Mouse (Mus musculus) regulatory T cell (primary cell): ENCODE measurements around the gene 2010300C02Rik.
"Not testable (repeated sequence)": the region's sequence is repeated elsewhere in the genome, so short reads cannot be mapped to it uniquely, and the experiment has no call there.

Experiments used
- in situ Hi-C: fragments of 300-600 bp; cut with MboI, MseI; formaldehyde crosslinking; loops from one replicate; pipeline ENCODE4 v1.15.1; 2025; ENCODE audit warnings: high pct_unique_total_duplicates

The 2010300C02Rik gene

DNA sequence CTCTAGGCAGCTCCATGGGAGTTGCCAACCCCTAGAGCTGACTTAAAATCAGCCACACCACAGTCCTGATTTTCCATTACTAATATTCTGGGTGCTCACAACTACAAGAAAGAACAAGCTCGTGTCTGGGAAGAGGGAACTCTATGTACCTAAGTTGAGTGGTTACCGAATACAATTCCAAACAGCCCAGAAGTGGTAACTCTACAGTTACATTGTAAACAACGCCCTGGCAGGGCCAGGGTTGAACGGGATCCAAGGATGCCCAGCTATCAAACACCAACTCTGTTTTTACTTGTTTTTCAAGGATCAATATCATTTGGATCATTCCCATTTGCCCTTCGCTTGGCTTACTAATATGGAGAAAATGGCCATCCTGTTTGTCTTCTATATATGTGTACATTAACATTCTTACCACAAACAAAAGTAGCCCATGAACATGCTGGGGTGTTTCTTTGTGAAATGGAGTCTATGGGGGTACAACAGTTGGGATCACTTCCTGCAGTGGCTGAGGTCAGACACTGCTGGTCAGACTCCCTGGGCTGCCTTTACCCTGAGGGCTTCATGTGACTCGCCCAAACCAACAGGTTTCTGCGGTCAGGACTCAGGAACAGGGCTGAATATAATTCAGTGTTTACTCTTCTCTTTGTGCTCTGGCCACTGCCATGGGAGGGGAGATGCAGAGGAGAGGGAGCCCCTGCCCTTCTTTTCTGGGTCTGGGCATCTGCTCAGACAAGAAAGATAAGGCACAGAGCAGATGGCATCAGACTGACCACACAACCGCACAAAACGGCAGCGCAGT, 89.3 kb downstream of the 2010300C02Rik start:
- in situ Hi-C loops, result loop anchor here (5.0 kb wide), 2 partner anchors 158 to 203 kb away; no protein-coding TSS in a partner anchor

- in situ Hi-C loops, result loop anchor here (5.0 kb wide), 3 partner anchors 93 to 203 kb away; no protein-coding TSS in a partner anchor
Measured at GRCm38 (mm10) chr1:37629876-37630275, 90.0 kb downstream of the 2010300C02Rik start.

- in situ Hi-C loops, result loop anchor here (5.0 kb wide), 1 partner anchor 91 kb away; no protein-coding TSS in a partner anchor
Measured at GRCm38 (mm10) chr1:37628749-37629148, 91.1 kb downstream of the 2010300C02Rik start.

DNA sequence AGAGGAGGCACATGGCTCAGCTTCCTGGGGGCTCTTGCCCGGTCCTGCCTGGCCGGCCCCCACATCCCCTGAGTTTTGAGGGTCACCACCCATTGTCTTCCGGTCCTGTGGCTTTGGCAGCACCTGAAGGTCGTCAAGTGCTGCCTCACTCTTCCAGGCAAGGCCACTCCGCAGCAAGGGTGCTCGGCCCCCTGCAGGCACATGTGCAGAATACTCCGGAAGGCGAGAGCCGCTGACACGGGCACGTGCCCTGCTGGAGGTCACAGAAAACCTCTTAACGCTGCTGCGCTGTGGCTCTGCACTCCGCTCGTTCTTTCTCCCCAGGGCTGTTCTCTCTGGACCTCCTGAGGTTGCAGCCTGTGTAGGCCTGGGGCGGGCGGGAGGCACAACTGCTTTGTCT, 95.7 kb downstream of the 2010300C02Rik start:
- in situ Hi-C loops, result no loop called here

- in situ Hi-C loops, result no loop called here
Measured at GRCm38 (mm10) chr1:37622049-37622448, 97.8 kb downstream of the 2010300C02Rik start.

- in situ Hi-C loops, result no loop called here
Measured at GRCm38 (mm10) chr1:37619542-37619941, 100.3 kb downstream of the 2010300C02Rik start.

DNA sequence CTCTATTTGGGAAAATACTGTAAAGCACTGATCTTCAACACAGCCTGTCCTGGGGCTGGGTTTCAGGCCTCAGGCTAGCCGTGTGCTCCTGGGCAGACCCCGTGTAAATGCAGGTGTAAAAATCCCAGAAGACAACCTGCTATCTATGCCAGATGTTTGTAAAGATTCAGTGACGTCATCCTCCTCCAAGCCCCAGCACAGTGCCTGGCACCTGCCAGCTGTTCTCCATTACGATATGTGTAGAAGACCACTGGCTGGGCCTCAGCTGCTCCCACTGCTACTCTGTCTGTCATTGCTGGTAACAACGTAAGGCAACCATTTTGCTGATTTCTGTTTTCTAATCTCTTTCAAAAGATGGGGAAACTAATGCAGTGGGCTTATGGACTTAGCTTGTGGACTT, 102.8 kb downstream of the 2010300C02Rik start:
- in situ Hi-C loops, result no loop called here

DNA sequence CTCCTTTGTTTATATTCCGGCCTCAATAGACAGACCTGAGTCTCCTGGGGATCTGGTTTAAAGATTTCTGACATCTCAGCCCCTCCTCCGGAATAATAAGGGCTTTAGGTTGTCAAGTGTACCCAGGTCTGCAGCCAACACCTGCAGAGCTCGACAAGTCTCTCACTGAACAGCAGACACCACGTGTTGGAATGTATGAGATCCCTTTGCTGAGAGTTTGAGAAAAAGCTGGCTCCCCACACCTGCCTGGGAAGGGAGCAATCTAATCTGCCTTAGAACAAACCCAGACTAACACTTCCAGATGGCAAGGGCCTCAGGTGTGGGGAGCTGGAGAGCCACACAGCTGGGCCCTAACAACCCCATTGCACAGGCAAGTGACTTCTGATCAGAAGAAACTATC, 103.3 kb downstream of the 2010300C02Rik start:
- in situ Hi-C loops, result no loop called here

DNA sequence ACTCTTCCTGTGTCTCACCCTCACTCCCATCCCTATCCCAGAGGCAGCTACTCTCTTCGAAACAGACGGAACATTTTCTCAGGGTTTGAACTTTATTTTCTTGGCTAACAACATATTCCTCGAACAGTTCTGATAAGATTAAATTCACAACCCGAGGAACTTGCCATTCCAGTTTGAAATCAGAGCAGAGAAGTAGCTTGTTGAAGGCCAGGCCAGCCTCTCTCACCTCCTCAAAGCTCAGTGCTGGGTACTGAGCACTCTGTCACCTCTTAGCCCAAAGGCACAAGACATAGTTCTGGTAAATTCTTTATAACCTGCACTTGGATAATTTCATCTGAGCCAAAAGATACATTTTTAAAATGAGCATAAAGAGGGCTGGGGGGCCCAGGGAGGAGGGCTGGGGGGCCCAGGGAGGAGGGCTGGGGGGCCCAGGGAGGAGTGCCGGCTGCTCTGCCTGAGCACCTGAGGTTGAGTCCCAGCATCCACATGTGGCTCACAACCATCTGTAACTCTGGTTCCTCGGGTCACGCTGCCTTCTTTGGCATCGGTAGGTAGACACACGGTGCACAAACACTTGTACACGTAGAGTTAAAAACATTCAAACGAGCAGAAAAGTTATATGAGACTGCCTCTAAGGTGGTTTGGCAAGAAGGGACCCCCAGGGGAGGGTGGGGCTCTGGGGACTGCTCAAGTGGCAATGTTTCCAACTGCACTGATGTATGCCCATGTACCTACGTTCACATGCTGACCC, 104.4 kb downstream of the 2010300C02Rik start:
- in situ Hi-C loops, result no loop called here

DNA sequence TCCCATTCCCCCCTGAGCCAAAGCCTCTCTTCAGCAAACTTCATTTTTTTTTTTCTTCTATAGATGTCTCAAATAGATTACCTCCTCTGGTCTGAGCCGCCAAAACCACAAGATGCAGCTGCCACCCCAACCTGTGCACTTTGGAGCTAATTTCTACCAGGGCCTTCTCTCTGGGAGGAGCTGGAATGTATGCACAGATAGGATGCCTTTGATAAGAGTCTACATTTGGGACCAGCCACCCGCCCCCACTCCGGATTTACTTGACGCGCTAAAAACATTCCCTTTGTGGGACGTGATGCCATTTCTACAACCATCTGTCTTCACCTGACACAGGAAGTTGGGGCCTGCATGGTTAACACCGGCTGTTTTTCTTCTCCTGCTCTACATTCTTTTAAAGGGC, 105.0 kb downstream of the 2010300C02Rik start:
- in situ Hi-C loops, result no loop called here

DNA sequence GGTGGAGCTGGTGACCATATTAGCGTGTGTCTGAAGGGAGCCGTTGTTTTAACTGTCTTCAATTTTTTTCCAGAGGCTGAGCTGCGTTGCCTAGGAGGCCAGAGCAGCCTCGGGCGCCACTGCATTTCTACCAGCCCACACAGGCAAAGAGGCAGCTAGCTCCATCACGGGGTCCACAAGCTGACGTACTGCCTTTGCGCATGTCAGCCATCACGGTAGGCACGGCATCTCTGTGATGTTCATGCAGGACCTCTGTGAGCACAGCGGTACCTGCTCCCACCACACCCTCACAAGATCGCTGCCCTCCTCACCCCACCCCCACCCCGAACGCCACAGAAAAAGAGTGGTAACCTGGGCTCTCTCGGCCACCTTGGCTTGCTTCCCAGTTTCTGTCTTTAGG, 105.8 kb downstream of the 2010300C02Rik start:
- in situ Hi-C loops, result no loop called here

DNA sequence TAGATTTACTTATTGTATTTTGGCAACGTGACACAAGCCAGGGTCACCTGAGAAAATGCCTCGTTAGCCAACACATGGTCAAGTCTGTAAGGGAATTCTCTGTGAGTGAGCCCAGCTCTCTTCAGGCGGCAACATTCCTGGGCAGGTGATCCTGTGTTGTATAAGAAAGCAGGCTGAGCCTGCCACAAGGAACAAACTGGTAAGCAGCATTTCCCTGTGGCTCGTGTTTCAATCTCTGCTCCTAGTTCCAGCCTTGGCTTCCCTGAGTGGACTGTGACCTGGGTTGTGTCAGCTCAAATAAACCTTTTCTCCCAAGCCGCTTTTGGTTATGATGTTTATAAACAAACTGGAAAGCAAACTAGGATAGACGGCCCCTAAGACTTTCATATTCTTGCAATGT, 108.9 kb downstream of the 2010300C02Rik start:
- in situ Hi-C loops, result no loop called here

DNA sequence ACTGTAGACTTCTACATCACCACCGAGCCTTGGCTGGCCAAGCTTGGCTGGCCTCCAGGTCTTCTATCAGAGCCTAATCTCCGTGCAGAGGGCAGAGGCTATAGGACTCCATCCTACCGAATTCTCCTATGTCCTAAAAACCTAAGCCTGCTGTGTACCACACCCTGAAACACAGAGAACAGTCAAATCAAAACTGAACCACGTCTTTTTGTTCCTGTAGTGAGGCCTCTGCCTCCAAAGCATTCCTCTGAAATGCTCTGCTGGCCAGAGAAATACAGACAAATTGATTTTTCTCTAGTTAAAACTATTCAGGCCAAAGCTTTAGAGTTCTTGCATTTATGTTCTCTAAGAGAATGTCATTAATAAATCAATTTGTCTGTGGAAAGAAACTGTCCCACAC, 109.6 kb downstream of the 2010300C02Rik start:
- in situ Hi-C loops, result no loop called here

GRCm38 (mm10) chr1:37605694-37606093, 114.2 kb downstream of the 2010300C02Rik start:
- in situ Hi-C loops, result not testable (repeated sequence)

- in situ Hi-C loops, result no loop called here
Measured at GRCm38 (mm10) chr1:37603206-37603605, 116.7 kb downstream of the 2010300C02Rik start.

- in situ Hi-C loops, result no loop called here
Measured at GRCm38 (mm10) chr1:37602268-37602667, 117.6 kb downstream of the 2010300C02Rik start.

DNA sequence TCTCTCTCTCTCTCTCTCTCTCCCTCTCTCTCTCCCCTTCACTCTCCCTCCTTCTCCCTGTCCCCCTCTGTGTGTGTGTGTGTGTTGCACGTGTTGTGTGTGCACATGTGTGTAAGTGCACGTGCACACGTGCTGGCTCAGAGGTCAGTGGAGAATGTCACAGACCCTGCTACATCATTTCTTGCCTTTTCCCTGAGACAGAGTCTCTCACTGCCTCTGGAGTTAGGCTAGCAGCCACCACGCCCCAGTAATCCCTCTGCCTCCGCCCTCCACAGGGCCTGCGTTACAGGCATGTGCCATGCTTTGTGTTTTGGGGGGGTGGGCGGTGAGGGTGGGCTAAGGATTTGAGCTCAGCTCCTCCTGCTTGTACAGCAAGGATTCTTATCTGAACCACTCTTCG, 118.4 kb downstream of the 2010300C02Rik start:
- in situ Hi-C loops, result no loop called here

- in situ Hi-C loops, result no loop called here
Measured at GRCm38 (mm10) chr1:37600640-37601175, 119.2 kb downstream of the 2010300C02Rik start.

- in situ Hi-C loops, result no loop called here
Measured at GRCm38 (mm10) chr1:37598986-37599385, 120.9 kb downstream of the 2010300C02Rik start.

DNA sequence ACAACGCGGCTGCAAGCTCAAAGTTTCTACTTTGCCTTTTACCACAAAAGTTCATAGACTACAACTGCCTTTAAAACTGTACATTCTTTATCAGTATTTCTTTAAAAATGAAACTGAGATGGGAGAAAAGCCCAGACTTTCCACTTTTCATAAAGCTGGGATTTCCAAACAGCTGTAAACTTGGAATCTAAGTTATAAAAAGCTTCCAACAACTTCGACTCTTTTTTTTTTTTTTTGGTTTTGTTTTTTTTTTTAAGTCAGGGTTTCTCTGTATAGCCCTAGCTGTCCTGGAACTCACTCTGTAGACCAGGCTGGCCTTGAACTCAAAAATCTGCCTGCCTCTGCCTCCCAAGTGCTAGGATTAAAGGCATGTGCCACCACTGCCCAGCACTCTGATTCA, 125.1 kb downstream of the 2010300C02Rik start:
- in situ Hi-C loops, result not testable (repeated sequence)

- in situ Hi-C loops, result no loop called here
Measured at GRCm38 (mm10) chr1:37585809-37586480, 133.9 kb downstream of the 2010300C02Rik start.
